Mouse (Mus musculus) mouse embryonic stem cell (cell line): Measurements from ENCODE around the gene Wdfy2.
"Not testable (repeated sequence)": the region's sequence is repeated elsewhere in the genome, so short reads cannot be mapped to it uniquely, and the experiment has no call there.

Experiments used
- in situ Hi-C, 2 experiments: fragments of 300-500 bp; cut with MboI; formaldehyde crosslinking; loops; 1 replicate in 1 of 2; 3 replicates in 1 of 2; pipeline ENCODE4 v1.14.3; 2019 to 2020; ENCODE audit warnings: low sequenced_read_pairs in 2 of 2, low pct_unique_long_range_greater_than_20kb in 1 of 2, mixed read lengths in 1 of 2; ENCODE audit not compliant: unreplicated experiment in 1 of 2

Wdfy2 gene

DNA sequence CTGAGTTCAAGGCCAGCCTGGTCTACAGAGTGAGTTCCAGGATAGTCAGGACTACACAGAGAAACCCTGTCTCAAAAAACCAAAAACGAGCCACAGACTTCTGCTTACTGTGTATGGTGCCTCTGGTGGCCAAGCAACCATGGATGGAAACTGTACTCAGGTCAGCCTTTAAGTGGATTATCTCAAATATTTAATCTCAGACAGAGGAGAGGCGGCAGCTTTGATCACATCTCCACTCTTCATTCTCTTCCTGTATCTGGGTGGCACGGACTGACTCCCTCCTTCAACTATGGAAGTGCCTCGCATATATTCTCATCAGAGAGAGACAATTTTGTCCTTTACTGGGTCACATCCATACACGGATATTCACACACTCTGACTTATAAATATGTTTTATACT, 34.0 kb downstream of the Wdfy2 start:
- in situ Hi-C loops, result no loop called here

DNA sequence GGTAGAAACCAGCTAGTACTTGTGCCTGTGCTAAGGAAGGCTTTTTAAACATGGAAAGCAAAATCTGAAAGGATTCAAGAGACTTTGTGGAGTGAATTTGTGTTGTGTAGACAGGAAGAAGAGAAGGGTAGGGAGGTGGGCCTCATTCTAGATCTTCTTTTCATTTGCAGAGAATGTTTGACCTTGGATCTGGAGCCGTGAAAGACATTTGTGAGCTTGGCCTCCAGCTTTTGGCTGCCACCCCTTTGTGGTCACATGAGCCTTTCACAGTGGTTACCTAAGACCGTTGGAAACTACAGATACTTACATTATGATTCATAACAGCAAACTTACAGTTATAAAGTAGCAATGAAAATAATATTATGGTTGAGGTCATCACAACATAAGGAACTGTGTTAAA, 34.5 kb downstream of the Wdfy2 start:
- in situ Hi-C loops, result no loop called here

DNA sequence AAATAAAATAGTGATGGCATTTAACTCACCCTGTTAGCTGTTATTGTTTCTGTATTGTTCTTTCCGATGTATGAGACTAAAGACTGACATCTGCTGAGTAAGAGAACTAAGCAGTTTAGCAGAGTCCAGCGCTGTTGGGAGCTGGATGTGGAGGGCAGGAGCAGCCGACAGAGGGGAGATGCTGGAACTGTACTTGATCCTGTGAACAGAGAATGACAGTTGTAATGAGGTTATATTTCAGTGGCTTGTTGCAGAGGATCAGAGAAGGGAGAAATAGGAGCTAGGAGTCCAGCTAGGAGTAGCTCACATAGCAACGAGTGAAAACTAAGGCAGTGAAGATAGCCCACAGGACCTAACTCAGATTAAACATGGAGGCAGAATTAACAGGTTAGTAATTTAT, 36.3 kb downstream of the Wdfy2 start:
- in situ Hi-C loops, result no loop called here

DNA sequence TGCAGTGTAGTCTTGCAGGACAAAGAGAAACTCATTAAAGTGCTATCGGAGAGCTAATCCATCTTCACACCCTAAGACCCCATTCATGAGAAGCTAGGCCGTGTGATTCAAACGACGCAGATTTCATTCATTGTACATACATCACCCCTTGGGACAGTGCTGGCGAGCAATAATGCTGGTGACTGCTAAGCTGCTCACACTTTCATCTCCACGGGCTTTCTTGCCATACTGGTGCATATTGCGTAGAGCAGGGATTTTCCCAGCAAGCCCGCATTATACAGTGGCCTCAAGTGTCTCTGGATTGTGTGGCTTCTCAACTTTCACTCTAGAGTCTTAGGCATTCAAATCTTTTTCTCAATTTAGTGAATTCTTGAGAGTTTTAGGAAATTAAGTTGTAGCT, 36.9 kb downstream of the Wdfy2 start:
- in situ Hi-C loops, result no loop called here

DNA sequence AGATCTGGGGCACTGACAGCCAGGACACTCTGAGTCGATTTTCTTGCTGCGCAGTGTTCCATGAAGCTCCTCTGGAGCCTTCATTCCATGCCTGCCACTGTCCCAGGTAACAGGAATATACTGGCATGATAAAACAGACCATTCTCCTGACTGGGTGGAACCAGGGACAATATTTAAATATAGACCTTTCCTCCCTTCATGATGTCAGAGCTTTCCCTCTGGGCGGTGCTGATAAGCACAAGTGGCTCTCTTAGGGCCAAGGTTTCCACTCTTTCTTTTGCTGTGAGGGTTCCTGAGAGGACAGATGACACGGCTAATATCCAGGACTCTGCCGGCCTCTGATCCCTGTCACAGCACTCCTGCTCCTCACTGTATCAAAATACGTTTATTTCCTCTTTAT, 40.6 kb downstream of the Wdfy2 start:
- in situ Hi-C loops, result no loop called here

DNA sequence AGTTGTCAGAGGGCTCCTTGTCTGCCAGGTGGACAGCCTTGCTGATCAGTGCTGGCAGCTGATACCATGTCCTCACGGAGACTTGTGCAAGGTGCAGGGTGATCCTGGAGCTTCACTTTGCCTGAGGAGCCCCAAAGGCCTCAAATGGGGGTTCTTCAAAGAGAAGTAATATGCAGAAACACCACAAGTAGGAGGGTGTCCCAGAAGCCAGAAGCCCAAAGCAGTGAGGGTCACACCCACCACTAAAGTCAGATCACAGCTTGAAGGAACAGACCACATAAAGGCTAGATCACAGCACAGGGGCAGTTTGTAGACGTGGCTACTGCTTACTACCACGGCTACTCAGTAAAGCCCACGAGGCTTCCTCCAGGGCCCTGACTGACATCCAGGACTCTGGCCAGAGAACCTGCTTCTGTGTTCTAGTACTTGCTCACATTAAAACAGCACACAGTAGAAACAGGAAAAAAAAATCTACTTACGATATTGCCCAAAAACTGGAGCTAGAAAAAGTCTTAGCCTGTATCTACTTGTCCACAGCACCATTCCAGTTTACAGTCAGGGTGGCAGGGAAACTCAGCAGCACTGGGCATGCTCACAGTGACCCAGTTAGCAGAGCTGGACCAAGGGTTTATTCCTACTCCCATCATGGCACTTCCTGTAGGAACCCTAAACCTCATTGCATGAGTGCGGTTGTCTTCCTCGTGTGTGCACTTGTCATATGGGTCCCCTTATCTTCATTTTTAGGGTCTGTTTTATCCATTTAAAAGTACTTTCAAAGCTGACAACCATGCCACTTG, 41.4 kb downstream of the Wdfy2 start:
- in situ Hi-C loops, result no loop called here

DNA sequence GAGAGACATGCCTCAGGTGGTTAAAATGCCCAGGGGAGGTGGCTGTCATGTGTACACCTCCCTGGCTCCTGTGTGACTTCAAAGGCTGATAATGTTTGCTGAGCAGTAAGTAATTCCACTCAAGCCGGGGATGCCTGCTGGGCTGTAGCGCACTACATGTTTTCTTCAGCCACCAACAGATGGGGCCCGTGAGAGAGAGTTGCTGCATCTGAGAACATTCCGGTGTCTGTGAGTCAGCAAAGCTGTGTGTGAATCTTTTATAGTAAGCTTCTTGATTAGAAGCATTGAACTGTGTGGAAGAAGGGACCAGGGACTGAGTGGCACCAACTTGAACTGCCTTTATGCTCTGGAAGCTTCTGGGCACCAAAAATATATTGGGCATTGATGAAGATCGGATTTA, 42.0 kb downstream of the Wdfy2 start:
- in situ Hi-C loops, result no loop called here

DNA sequence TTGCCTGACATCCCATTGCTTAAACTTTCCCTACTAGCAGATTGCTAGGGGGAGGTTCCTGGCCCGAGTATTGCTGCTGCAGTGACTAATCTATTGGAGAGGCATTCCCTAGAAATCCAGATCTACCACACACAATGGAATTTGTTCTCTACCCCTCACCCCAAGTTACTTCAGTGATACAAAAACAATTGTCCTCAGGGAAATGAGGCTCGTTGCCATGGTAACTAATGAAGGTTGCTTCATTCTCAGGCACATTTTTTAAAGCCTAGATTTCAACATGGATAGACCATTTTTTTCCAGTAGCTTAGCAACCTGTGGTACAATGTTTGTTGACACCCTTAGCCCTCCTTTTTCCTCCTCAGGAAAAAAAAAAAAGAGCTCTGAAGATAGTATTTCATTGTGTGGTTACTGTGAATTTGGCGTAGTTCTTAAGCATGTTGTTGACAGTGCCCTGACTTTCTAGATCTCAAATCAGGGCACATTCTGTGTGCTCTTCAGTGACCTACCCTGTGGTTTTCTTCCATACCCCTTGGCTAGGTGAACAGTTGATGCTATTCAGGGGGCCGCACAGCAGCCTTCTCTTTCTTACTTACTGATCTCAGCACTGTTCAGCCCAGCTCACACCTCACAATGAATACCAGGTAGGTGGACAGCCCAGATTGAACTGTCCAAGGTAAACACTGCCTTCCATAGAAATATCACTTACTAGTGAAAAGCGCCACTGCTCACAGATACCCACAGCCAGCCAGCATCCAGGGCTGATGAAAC, 42.8 kb downstream of the Wdfy2 start:
- in situ Hi-C loops, result loop anchor here in 1 of 2 experiments (10.0 kb wide), 1 partner anchor 55 kb away; no protein-coding TSS in a partner anchor

DNA sequence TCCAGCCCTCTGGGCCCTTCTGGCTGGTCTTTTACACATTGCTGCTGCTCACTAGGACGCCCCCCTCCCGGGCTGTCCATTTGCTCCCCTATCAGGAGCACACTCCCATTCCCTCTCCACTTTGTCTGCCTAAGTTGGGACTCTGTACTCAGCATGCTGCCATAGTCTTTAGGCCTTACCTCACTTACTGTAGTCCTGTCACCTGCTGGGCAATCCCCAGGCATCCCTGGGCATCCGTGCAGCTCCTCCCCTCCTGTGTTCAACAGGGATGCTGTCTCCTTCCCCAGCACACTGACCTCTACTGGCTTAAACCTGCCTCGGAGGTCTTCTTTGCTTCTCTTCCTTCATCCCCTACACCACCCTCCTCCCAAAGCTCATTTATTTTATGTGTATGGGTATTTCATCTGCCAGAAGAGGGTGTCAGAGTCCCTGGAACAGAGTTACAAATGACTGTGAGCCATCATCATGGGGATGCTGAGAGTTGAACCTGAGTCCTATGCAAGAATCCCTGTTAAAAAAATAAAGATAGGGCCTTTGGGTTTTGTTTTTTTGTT, 44.7 kb downstream of the Wdfy2 start:
- in situ Hi-C loops, result loop anchor here in 1 of 2 experiments (10.0 kb wide), 1 partner anchor 53 kb away; no protein-coding TSS in a partner anchor

DNA sequence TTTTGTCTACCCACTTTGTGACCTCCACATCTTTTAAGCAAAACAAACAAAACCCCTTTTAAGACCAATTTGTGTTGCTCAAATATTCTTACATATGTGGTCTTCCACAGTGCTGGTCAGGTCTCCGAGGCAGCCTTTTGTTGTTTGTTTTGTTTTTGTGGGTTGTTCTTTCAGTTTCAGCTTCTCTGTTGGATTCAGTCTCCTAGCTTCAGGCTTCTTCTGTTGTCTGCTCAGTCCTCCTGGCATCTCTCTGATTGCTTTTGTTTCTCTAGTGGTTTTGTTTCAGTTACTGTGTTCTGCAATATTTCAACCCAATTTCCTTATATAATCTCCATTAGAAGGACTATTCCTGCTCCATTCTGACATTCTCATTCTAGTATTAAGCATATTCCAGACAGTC, 46.1 kb downstream of the Wdfy2 start:
- in situ Hi-C loops, result loop anchor here in 1 of 2 experiments (10.0 kb wide), 1 partner anchor 51 kb away; no protein-coding TSS in a partner anchor

DNA sequence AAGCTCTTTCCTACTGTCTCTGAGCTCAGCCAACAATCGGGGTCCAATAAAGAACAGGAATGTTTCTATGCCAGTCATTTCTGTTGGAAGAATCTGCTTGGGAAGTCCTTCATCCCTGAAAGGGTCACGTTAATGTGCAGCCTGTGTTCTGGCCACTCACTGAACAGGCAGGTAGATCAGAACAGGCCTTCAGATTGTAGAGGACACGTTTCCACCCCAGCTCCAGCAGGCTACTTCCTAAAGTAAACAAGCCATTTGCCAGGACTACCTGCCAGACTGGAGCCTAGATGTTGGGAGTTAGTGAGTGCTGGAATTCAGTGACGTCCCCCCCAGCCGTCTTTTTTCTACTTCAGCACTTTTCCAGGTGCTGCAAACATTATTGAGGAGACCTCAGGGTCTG, 46.7 kb downstream of the Wdfy2 start:
- in situ Hi-C loops, result loop anchor here in 1 of 2 experiments (10.0 kb wide), 1 partner anchor 51 kb away; no protein-coding TSS in a partner anchor

DNA sequence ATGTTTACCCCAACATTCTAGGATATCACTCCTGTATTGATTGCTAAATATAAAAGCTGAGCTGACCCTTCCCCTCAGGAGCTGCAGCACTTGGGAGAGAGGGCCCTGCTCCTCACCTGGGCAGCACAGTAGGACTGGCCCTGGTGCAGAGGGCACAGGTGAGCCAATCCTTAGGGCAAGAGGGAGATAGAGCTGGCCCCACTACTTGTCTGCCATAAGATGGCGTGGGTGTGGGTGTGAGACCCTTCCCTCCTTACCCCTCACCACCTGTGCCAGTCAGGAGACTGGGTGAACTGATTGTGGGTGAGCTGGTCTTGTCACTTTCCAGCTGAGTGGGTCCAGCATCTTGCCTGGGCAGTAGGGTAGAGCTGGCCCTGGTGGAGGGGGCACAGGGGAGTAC, 47.2 kb downstream of the Wdfy2 start:
- in situ Hi-C loops, result loop anchor here in 1 of 2 experiments (10.0 kb wide), 1 partner anchor 50 kb away; no protein-coding TSS in a partner anchor

DNA sequence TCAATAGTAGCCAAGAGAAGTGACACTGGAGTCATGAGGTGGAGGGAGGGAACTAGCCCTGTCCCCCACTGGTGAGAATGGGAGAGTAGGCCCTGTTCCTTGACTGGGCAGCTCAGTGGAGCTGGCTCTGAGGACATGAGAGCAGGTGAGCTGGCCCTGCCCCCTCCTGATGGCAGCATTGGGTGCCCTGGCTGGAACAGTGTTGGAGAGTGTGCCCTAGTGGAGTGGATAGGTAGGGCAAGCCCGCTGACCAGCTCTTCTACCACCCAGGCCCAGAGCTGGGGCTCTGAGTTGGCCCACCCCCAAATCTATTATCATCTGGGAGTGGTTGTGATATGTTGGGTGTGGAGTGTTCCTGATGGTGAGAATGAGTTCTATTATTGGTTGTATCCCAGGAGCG, 47.7 kb downstream of the Wdfy2 start:
- in situ Hi-C loops, result loop anchor here in 1 of 2 experiments (10.0 kb wide), 1 partner anchor 50 kb away; no protein-coding TSS in a partner anchor

DNA sequence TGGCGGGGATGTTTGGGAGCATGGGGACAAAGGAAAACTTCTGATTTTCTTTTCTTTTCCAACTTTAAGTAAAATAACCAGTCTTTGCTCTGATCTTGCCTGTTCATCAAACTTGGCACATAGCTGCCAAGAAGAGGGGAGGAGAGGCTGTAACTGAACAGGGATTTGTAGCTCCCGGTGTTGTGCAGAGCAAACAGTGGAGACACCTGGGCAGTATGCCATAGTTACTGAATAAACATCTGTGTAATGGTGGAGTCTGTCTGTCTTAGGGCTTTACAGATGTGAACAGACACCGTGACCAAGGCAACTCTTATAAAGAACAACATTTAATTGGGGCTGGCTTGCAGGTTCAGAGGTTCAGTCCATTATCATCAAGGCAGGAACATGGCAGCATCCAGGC, 53.9 kb downstream of the Wdfy2 start:
- in situ Hi-C loops, result no loop called here

DNA sequence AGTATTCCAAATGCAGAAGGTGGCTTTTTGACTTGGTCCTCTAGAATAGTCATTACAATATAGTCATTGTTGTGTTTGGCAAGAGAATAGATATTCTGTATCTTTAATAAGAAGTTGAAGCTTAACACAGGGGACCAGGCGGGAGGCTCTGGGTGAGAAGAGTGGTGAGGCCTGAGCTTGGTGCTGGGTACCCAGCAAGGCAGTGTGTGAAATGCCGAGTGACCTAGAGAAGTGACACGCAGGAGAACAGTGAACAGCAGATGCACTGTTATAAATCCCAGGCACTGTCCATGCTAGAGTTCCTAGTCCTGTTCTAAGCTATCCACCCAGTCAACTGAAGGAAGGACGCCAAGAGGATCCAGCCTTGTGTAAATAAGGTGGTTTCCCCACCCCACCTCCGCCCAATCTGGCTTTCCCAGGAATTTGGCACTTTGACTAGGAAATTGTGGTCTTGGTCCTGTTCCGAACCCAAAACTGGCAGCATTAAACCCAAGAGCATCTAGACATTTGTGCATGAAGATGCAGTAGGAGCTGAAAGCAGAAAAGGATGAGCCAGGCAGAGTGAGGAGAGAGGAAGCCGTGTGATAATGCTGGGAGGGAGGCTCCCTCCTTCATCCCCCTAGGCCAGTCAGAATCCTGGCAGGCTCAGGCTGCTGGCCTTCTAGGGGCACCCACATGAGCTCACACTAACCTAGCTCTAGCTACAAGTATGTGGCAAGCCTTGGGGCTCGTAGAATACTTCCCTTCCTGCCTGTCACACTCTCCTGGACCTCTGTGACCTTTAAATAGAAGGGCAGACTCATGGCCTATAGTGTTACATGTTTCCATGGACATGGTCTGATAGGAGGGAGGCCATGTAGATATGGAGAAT, 55.5 kb downstream of the Wdfy2 start:
- in situ Hi-C loops, result no loop called here

DNA sequence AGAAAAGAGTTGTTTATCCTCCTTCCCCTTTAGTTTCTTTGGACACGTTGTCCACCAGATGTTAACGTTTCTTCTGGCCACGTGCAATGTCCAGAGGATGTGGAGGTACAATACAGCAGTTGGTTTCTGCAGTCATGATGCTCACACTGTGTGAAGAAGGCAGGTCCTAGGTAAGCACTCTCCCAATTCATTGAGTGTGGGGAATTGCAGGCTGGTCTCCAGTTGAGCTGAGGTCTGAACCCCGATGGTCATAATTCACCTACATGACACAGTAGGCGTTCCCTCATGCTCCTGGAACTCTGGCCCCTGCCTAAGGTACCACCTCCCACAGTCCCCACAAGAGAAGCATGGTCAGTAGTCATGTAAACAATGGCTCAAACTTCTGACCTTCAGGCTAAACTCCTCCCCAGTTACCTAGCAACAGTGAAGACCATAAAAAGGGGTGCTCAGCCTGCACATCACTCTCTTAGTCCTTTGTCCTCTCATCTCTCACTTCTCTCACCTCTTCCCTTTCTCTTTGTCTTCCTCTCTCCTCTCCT, 56.2 kb downstream of the Wdfy2 start:
- in situ Hi-C loops, result not testable (repeated sequence)

DNA sequence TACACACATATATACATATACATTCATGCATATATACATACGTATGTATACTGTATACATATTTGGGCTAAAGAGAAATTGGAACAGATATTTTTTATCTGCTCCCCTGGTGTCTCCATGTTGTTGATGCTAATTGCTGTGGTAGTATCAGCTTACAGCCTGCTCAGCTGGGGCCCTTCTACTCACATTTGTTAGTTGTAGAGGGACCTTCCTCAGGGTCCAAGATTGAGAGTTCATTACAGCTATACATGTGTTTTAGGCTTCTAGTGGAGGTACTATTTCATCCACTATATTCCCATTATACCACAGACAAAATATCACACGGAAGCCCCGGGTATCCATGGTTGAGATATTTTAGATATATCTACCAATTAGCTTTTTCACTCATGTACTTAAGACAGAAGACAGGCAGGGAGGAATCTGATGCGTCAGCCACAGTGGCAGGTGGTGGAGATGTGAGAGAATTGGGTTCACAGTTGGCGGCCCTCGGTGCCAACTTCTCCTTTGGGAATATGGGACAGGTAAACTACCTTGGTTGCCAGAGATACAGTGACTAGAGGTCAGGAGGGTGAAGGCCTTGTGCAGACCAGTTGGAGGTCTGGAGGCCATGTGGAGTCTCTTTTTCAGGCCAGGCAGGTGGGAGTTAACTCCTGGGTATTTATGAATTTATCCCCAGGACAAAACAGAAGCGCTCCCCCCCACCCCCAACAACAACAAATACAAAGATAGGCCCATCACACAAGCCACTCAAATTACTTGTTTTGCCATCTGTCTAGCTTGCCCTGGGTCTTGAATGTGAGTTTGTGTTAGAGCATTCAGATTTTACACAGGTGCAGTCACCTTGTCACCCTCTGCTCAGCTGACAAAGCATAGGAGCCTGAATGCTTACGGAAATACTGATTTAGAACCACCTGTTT, 57.7 kb downstream of the Wdfy2 start:
- in situ Hi-C loops, result no loop called here
